Mouse (Mus musculus): Measurements from ENCODE around the gene Crmp1.
A peak's percentile ranks its signal among the peaks of the same experiment; 100 is the strongest.

Gene Crmp1

GRCm38 (mm10) chr5:37241651-37242151, at the start of gene Crmp1:
Gene Crmp1 (plus strand): TSS chr5:37241940.
- DNase-seq: peak; percentile 96

GRCm38 (mm10) chr5:37196196-37196595, 45.5 kb upstream of the Crmp1 start:
- DNase-seq: no peak

DNA sequence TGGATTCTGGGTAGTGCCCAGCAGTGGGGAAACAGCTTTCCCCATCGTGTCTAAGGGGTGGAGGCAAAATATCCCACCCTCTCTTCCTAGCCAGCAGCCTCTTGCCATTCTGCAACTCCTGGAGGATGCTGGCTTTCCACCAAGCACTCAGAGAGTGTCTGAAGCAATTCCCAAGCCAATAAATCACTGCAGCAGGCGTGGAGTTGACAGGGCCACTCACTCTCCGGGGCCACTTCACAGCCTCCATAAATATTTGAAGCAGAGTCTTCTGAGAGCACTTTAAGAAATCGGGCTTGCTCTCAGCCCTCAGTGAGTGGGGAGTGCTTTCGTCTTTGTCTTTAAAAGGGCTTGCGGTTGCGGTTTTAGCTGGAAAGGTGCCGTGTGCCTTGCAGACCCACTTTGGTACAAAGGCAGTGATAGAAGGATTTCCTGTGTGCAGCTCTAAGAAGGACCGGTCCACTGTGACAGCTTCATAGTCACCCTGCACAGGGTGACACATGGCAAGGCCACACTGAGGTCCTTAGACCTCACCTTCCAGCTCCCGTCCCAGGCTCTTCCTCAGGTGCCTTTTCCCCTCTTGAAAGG, 45.0 kb upstream of the Crmp1 start:
- no peak for DNase-seq

DNA sequence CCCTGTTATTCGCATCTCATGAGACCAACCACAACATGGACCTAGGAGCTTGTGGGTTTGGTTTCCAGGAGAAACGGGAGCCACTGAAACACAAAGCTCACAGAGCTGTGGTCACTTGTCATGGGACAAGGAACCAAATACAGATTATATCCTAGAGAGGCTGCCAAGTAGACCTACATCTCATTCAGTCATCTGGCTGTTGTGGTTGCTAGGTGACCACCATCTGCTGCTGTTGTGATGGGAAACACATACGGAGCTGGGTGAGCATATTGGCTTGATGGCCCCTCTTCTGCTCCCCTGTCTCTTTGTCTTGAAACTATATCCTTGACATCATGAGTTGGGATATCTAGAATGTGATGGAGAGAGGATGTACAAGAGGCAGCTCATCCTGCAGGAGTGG, 44.3 kb upstream of the Crmp1 start:
- no peak for DNase-seq

GRCm38 (mm10) chr5:37198011-37198688, 43.6 kb upstream of the Crmp1 start:
- no peak for DNase-seq

- DNase-seq: no peak
Measured at GRCm38 (mm10) chr5:37202285-37202684, 39.5 kb upstream of the Crmp1 start.

GRCm38 (mm10) chr5:37204886-37205285, 36.9 kb upstream of the Crmp1 start:
- no peak for DNase-seq

DNA sequence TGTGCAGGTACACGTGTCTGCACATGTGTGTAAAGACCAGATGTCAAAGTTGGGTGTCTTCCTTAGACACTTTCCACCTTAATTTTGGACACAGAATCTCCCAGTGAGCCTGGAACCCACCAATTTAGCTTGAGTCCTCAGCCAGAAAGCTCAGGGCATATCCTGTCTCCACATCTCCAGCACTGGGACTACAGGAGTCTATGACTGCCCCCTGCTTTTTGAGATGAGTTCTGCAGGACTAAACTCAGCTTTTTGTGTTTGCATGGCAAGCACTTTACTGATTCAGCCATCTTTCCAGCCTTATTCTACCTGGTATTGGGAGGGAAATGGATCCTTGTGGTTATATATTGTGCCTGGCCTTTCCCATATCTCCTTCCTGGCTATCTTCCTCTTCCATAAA, 36.3 kb upstream of the Crmp1 start:
- no peak for DNase-seq

- no peak for DNase-seq
Measured at GRCm38 (mm10) chr5:37206364-37206763, 35.4 kb upstream of the Crmp1 start.

DNA sequence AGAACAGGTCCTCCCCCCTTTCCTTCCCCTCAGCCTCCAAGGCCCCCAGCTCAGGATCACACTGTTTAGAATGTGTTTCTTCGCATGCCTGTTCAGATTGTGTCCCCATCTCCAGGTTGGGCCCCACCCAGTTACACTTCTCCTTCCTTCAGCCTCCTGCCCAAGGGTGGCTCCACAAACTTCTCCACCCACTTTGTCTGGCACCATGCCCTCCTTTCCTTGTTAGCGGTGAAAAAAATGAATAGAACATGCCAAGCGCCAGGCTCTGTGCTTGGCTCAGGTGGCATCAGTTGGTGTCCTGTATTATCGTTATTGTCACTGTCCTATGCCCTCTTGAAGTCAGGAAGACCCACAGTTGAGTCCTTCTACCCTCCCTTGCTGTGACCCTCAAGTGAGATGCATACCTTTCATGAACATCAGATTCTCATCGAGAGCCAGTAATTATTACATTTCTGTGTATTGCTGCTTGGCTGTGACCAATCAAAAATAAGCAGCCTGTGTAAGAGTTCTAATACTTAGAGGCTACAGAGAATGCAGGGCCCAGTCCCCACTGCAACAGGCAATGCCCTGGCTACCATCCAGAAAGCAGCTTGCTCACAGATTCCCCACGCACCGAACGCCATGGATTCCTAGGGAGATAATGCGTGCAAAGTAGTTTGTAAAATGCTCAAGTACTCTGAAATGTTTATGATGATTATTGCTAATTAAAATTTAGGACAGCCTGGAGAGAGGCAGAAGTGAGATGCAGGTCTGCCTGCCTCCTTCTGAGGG, 28.6 kb upstream of the Crmp1 start:
- no peak for DNase-seq

GRCm38 (mm10) chr5:37213709-37214103, 28.0 kb upstream of the Crmp1 start:
- no peak for DNase-seq

- no peak for DNase-seq
Measured at GRCm38 (mm10) chr5:37214614-37215013, 27.1 kb upstream of the Crmp1 start.

DNA sequence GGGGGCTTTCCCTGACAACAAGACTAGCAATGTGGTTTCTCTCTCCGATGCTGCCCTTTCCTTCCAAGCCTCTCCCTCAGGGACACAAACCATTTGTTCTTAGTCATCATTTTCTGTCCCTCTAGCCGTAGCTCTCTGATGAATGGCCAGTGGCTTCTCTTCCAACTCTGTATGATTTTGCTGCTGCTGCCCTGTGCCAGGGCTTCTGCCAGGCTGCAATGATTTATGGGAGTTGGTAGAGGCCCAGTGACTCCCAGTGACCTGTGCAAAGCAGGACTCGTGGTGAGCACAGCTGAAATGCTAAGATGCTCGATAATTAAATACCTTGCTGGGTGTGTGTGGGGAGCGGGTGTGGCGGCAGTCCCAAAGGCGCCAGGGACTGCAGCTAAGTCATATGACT, 26.5 kb upstream of the Crmp1 start:
- no peak for DNase-seq

DNA sequence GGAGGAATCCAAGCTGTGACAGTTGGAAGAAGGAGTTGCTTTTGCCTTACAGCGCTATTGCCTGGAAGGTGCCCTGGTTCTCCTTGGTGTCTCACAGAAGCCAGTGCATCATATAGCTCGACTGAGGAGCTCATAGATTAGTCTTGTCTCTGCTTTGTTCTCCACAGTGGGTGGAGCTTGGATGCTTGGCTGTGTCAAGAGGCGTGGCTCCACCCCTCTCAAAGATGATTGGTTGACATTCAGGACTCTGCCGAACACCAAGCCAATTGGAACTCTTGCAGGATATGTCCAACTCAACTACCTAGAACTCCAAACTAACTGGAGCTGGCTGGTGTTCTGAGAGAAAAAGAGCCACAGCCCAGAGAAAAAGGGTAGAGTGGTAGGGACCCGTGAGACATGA, 22.1 kb upstream of the Crmp1 start:
- DNase-seq: no peak

- DNase-seq: no peak
Measured at GRCm38 (mm10) chr5:37220575-37220974, 21.2 kb upstream of the Crmp1 start.

GRCm38 (mm10) chr5:37221563-37221962, 20.2 kb upstream of the Crmp1 start:
- no peak for DNase-seq

- no peak for DNase-seq
Measured at GRCm38 (mm10) chr5:37222316-37222715, 19.4 kb upstream of the Crmp1 start.

- no peak for DNase-seq
Measured at GRCm38 (mm10) chr5:37225708-37226107, 16.0 kb upstream of the Crmp1 start.

GRCm38 (mm10) chr5:37227956-37228680, 13.6 kb upstream of the Crmp1 start:
- no peak for DNase-seq

GRCm38 (mm10) chr5:37228894-37229293, 12.8 kb upstream of the Crmp1 start:
- DNase-seq: no peak

GRCm38 (mm10) chr5:37233010-37233557, 8.7 kb upstream of the Crmp1 start:
- no peak for DNase-seq

- DNase-seq: no peak
Measured at GRCm38 (mm10) chr5:37238654-37239053, 3.1 kb upstream of the Crmp1 start.

DNA sequence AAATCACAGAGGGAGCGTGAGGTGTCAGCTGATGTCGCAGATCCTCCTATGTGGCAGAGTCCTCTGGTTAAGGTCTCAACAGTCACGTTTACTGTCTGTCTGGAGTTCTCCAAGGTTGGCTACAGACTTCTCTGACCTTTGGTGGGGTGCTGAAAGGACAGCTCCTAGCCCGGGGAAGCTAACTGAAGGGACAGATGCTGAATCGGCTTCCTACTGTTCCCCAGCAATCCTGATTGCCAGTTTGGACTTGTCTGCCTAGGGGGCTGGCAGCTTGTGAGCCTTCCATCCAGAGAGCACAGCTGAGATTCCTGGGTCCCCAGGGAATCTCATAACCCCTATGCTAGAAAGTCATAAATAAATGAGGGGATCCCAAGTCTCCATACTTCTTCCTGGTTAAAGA, 1.2 kb upstream of the Crmp1 start:
- DNase-seq: no peak

All from cerebellum, adult 8-10 months (tissue).